Mouse (Mus musculus) v-Abl transformed pro-B cells (cell line): ENCODE measurements around the gene Kat6b.

ENCODE experiments used
- in situ Hi-C, 2 experiments: fragments of 400-800 bp; cut with MboI; formaldehyde crosslinking; loops; one replicate each; pipeline ENCODE4 v1.15.1; 2025; ENCODE audit not compliant: unreplicated experiment in 2 of 2

Gene Kat6b

DNA sequence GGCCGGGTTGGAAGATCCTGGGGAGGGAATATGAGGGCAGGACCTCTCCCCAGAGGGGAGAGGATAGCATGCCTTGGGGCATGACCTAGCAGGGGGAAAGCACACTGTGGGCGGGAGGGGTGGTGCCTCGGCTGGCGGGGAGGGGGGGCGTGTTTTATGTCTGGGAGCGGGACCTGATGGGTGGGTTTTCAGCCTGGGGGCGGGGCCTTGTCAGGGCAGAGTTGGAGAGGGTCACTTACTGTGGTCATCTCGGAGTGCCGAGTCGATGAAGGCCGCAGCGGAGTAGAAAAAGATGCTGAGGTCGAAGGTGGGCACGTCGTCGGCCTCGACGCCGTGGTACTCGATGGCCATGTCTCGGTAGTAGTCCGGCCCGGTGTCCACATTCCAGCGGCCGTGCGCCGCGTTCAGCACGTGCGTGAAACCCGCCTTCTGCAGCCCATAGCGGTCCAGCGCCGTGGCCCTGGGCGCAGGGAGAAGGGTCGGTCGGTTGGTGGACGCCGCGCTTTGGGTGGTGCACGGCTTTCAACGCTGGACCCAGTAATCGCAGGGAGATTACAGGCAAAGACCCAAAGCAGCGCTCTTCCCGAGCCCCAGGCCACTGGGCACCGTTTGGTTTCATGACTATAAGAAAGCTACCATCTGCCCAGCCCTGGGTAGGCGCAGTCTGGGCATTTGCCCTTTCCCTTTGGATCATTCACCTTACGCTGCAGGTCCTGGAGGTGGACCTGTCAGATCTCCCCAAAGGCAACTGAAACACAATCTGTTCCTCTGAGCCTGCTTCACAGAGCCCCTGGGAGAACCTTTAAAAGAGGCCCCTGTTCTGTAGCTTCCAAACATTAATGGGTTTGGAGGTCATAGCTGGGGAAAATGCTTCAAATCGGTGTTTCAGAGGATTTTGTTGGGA lies 205.4 kb downstream of the Kat6b start:
- in situ Hi-C loops, result no loop called here

- in situ Hi-C loops, result no loop called here
These were observed 209.8 kb downstream of the Kat6b start for GRCm38 (mm10) chr14:21691070-21691469.

DNA sequence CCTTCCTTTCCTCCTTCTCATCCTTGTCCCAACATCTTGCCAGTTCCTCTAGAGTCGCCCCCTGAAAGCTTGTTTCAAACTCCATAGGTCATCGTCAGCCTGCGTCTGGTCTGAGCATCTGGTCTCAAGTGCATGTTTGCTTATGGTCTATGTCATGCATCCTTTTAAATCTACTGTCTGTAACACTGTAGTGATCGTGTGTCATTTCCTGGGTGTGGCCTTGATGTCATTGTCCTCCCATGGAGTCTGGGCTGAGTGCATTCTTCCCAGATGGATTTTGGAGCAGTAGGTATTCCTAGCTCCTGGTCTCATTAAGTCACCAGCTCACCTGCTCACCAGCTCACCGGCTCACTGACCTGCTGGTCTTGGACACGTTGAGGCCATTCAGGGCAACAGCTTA lies 213.8 kb downstream of the Kat6b start:
- in situ Hi-C loops, result no loop called here

DNA sequence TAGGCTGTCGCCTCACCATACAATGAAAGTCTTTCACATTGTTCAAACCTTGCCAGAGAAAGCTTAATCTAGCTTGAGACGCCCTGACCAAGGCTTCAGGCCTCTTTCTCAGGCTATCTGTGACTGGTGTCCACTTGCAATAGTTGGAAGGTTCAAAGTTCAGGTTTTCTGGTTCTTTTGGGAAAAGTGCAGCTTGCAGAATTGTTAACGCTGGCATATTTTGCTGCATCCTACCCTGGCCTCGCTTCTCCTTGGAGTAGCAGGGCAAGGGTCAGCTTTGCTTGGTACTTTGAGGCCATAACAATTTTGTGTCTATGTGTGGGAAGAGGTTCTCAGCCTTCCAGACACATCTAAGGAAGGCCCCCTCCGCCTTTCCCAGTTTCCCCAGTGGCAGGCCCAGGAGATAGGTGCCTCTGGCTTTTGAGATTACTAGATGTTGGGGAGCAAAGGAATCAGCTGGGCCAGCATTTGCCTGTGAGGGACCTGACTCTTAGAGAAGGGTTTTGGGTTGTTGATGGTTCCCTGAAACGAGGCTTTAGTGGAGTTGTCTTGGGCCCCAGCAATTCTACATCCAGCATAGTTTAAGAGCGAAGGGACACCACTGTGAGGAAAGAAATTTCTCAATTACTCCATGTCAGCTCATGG lies 215.1 kb downstream of the Kat6b start:
- in situ Hi-C loops, result no loop called here

DNA sequence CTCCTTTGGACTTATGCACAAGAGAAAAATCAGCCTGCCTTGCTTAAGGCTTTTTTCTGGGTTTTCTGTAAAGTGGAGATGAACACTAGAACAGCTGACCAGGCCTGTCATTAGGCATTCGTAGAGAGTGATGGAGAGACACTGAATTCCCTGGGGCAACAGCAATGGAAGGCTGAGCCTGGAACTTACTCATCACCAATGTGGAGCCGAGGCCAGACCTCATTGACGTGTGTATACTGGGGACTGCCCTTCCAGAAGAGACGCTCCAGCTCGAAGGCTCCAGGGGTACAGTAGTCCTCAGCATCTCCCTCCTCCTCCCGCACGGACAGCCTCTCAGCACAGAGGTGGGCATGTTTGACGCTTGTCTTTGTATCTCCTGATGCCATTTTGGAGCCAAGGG lies 221.5 kb downstream of the Kat6b start:
- in situ Hi-C loops, result no loop called here

GRCm38 (mm10) chr14:21703255-21703654 lies 222.0 kb downstream of the Kat6b start:
- in situ Hi-C loops, result no loop called here

DNA sequence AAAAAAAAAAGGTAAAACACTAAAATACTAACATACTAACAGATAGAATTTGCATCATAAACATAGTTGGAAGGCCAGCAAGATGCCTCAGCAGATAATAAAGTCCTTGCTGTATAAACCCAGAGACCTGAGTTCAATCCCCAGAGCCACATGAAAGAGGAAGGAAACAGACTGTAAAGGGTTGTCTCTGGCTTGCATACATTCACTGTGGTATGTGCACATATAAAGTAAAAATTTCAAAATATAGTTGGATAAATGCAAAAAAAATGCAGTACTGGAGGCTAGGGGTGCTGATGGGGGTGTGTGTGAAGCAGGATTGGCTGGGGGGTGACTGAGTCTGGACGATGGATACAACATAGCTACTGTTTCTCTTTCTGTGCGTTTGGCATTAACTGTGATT lies 224.2 kb downstream of the Kat6b start:
- in situ Hi-C loops, result no loop called here

DNA sequence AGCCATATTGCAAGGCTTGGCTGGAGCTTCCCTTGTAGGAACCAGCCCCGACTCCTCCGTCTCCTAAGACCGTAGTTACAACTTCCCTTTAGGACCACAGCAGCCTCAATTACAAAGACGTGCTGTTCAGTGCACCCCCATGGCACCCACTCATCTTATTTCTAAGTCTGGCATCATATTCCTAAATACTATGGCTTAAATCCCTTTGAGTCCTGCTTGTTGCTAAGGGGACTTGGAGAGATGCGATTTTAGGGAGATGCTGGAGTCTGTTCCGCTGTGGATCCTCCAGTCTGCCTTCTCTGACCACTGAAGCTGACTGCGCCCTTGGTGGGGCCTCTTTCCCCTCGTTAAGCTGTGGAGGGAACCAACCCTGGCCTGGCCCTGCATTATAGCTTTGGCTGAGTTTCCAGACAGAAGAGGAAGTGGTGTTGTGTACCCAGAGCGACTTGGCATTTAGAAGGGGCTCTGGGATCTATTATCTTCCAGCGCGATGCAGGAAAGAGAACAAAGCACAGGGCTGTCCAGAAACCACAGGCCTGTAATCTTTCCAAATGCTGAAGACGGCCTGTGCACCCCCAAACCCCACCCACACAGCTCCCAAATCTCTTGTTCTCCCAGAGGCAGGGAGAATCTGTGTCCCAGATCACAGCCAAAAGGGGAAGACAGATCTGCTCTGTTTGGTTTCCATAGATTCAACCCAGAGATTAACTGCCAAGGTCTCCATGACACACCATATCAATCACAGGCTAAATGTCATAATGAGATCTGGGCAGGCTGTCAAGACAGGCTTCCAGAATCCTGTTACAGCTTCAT lies 225.7 kb downstream of the Kat6b start:
- in situ Hi-C loops, result no loop called here

DNA sequence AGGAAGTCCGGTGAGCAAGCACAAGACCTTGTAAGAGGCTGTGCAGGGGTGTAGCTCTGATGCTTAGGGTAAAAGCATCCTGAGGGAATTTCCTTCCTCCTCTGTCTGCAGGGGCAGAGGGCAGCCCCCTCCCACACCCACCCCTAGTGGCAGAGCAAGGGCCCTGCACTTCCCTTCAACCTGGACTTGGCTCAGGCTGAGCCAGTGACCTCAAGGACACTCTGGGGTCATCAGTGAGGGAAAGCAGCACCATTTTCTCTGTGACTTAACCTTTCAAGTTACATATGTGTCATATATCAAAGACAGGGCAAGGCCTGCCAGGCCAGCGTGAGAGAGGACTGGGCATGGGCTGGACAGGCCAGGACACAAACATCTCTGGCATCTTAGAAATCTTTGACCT lies 228.3 kb downstream of the Kat6b start:
- in situ Hi-C loops, result no loop called here

DNA sequence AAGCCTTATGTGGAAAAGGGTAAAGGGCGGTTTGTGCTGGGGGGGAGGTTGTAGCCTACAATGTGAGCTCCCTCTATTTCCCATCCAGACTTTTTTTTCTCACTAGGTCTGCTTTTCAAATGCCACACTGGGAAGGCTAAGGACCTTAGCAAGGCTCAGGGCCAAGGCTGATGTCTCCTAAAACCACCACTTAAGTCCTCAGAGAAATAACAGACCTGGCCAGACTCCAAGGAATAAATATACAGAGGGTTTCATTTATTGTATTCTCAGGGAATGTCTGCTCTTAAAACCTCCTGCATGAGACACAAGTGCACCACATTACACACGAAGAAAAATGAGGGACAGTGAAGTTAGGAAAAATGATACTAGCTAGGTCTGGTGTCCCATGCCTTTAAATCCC lies 230.0 kb downstream of the Kat6b start:
- in situ Hi-C loops, result no loop called here

- in situ Hi-C loops, result no loop called here
These were observed 233.3 kb downstream of the Kat6b start, which contains the start of gene Dupd1 for GRCm38 (mm10) chr14:21714486-21714885. Dupd1 (minus strand) TSS chr14:21714576.

DNA sequence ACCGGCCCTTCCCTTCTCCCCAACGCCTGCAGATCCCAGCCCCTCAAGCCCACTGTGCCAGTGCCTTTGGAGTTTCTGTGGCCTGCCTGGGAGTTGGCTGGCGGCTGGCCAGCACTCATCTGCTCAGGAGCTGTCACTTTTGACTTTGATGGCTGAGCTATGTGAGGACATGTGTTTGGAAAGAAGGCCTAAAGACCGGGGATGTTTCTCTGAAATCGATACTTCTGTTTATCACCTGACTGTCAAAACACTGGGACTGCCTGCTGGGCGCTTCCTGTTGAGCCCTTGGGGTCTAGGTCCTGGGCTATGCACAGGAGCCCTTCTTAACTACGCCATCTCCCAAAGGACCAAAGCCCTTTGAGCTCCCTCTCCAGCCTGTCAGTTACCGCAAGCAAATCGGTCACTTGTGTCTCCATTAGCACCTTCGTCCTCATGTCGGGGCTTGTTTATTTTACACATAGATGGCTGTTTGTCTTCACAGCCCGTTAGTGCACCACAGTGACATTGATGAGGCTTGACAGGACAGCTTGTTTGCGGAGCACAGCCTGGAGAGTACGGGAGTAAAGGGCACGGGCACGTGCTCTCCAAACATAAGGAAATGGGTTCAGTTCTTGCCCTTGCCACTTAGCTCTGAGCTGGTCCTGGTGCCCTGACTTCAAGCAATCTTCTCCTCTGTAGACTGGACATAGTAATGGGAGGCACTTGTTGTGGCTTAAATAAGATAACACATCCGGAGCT lies 238.6 kb downstream of the Kat6b start:
- in situ Hi-C loops, result no loop called here

DNA sequence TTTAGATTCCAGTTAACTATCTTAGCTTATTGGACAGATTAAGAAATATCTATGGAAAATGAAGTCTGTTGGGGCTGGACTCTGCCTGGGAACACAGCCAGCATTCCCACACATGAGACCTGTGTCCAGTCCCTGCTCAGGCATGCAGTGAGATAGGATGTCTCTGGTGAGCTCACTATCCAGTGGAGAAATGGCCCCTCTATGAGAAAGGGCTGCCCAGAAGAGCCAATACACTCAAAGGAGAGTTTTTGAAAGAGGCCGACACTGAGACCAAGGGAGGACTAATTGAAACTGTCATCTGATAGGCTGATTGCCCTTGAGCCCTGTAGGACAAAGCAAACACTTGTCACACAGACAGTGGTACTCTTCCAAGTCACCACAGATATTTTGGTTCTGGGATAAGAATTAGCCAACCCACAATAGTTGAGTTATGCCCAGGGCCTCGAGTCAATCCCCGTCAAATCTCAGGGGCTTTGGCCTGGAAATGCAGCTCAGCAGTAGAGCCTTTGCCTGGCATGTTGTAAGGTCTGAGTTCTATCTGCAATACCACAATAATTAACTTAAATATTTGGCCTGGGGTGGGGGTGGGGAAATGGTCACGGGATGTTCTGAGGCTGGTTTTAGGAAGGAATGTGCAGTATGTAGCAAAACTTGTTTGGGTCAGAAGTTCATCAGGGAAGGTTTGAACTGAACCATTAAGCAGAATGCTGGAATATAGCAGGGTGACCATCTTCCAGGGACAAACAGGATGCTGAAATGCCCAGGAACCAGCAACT lies 239.4 kb downstream of the Kat6b start:
- in situ Hi-C loops, result no loop called here
